Mouse (Mus musculus) intestine, postnatal 0 days (tissue): ENCODE measurements around the gene Cel. TPM values are rescaled to one million over a fixed set of nuclear protein-coding genes. Genes with fewer than 3 reads are reported as not detected.

Experiments used
- ATAC-seq: fragments of 200-750 bp; cut with Nextera tagmentation; 2 replicates; pipeline ENCODE4 v1.8.0; 2017; ENCODE audit warnings: mild to moderate bottlenecking, moderate TSS enrichment, moderate library complexity
- H3K27ac ChIP-seq: fragments of 300-500 bp; sonication (generic); 2 replicates; pipeline ENCODE4 v1.5.1; 2014; ENCODE audit warnings: mild to moderate bottlenecking, low read depth, low read length, moderate library complexity
- H3K27me3 ChIP-seq: fragments of 300-500 bp; sonication (generic); replicated peaks from 2 replicates; pipeline ENCODE4 v1.6.1; 2014; ENCODE audit warnings: low read length, mixed read lengths; ENCODE audit not compliant: control insufficient read depth, insufficient read depth
- H3K36me3 ChIP-seq: fragments of 300-500 bp; sonication (generic); 2 replicates; pipeline ENCODE4 v1.6.1; 2014; ENCODE audit warnings: mild to moderate bottlenecking, moderate library complexity; ENCODE audit not compliant: control insufficient read depth, insufficient read depth
- H3K4me1 ChIP-seq: fragments of 300-500 bp; sonication (generic); replicated peaks from 2 replicates; pipeline ENCODE4 v1.6.1; 2014; ENCODE audit warnings: antibody characterized with exemption, low read length, mixed read lengths; ENCODE audit not compliant: control insufficient read depth, insufficient read depth
- H3K4me2 ChIP-seq: fragments of 300-500 bp; sonication (generic); replicated peaks from 2 replicates; pipeline ENCODE4 v1.6.1; 2014; ENCODE audit warnings: low read depth, mild to moderate bottlenecking, moderate library complexity
- H3K4me3 ChIP-seq: fragments of 300-500 bp; sonication (generic); 2 replicates; pipeline ENCODE4 v1.5.1; 2014; ENCODE audit warnings: low read depth, low read length
- H3K9ac ChIP-seq: fragments of 300-500 bp; sonication (generic); 2 replicates; pipeline ENCODE4 v1.6.1; 2014; ENCODE audit warnings: mild to moderate bottlenecking, low read depth, low read length
- H3K9me3 ChIP-seq: fragments of 300-500 bp; sonication (generic); 2 replicates; pipeline ENCODE4 v1.6.1; 2016; ENCODE audit warnings: mixed run types; ENCODE audit not compliant: control insufficient read depth
- CTCF ChIP-seq: sonication (generic); IDR thresholded peaks from 2 replicates; pipeline ENCODE4 v1.5.1; 2016; ENCODE audit warnings: low read depth, mild to moderate bottlenecking, control low read depth, antibody characterized with exemption, moderate library complexity
- WGBS: fragments of 180-500 bp; shearing (Covaris S2); extraction: QIAGEN DNeasy Blood & Tissue Kit; methylation state at CpG from one replicate; pipeline ENCODE4 v1.1.7; 2014; 5-methylcytosine and 5-hydroxymethylcytosine counted together
- polyA plus RNA-seq: library from polyadenylated mRNA; unstranded; fragments of >200 nt; fragmentation: Nextera tagmentation; extraction: Ambion mirVana; gene quantifications from 2 replicates; pipeline ENCODE4 v1.2.1, GENCODE M21; 2015

Gene Cel
- polyA plus RNA-seq, 1 experiment from 2014 or later = 5.5 TPM

DNA sequence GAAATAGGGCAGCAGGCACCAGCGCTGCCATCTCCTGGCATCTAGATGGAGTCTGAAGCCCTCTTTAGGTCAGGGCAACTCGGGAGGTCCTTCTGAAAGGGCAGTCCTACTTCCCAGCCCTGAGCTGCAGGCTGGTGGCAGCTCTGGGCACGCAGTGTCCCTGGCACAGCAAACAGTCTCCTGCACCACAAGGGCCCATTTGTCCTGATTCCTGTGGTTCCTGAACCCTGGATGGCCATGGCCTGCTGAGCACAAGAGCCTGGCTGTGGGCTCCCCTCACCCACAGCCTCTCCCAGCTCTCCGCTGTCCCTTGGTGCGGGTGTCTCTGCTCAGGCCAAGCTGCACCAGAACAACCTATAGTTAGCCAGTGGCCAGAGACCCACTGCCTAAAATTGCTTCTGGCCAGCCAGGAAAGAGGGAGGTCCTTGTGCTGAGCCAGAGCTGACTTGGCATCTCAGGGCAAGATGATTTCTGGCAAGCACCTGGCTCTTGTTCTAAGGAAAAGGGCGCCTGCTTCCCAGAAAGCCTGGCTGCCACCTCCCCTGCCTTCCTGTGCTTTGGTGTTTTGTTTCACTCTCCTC is 41.5 kb downstream of the Cel start:
- Histone ChIP-seq H3K4me1 (peaks cover 19% of the 10 kb centered on the region), H3K27ac (no peak overlapping the region), H3K4me2 (no peak overlapping the region), H3K9ac (no peak overlapping the region), H3K36me3 (0 out of 2 replicates have a peak, but pooled peaks cover 9% of the 10 kb centered on the region), H3K9me3 (no peaks in the 10 kb centered on the region), H3K27me3 (no peaks in the 10 kb centered on the region), H3K4me3 (no peak overlapping the region)
- no peak for TF ChIP-seq CTCF
- WGBS = 86% methylated on average over 6 of the region's 6 CpGs
- no peak for ATAC-seq

- peaks cover 9% of the 10 kb centered on the region; the same call in 1 of the 2 replicates for H3K4me1 ChIP-seq
- no peaks in the 10 kb centered on the region for H3K27me3 ChIP-seq
- no peak for ATAC-seq
These were observed 42.6 kb downstream of the Cel start for GRCm38 (mm10) chr2:28520581-28520980.

GRCm38 (mm10) chr2:28518231-28518630 is 45.0 kb downstream of the Cel start:
- TF ChIP-seq CTCF = no peak
- H3K4me2 ChIP-seq = no peak overlapping the region
- no peak overlapping the region for H3K4me3 ChIP-seq
- H3K4me1 ChIP-seq = peaks cover 7% of the 10 kb centered on the region
- H3K9me3 ChIP-seq = no peaks in the 10 kb centered on the region
- H3K27ac ChIP-seq = peak overlapping the region; percentile 71; the same call in 1 of the 2 replicates
- H3K27me3 ChIP-seq = no peaks in the 10 kb centered on the region
- ATAC-seq = no peak
- no peak overlapping the region for H3K9ac ChIP-seq
- peaks cover 9% of the 10 kb centered on the region; the same call in 1 of the 2 replicates for H3K36me3 ChIP-seq
- 58% methylated on average over 2 of the region's 2 CpGs for WGBS

More at GRCm38 (mm10) chr2:28520581-28520980, 42.6 kb downstream of the Cel start:
- no peak for TF ChIP-seq CTCF
- Histone ChIP-seq H3K9me3 (no peaks in the 10 kb centered on the region), H3K36me3 (peaks cover 9% of the 10 kb centered on the region; the same call in 1 of the 2 replicates), H3K4me2 (no peak overlapping the region), H3K4me3 (no peak overlapping the region), H3K9ac (no peak overlapping the region), H3K27ac (no peak overlapping the region)
- WGBS = 82% methylated on average over 5 of the region's 5 CpGs

DNA sequence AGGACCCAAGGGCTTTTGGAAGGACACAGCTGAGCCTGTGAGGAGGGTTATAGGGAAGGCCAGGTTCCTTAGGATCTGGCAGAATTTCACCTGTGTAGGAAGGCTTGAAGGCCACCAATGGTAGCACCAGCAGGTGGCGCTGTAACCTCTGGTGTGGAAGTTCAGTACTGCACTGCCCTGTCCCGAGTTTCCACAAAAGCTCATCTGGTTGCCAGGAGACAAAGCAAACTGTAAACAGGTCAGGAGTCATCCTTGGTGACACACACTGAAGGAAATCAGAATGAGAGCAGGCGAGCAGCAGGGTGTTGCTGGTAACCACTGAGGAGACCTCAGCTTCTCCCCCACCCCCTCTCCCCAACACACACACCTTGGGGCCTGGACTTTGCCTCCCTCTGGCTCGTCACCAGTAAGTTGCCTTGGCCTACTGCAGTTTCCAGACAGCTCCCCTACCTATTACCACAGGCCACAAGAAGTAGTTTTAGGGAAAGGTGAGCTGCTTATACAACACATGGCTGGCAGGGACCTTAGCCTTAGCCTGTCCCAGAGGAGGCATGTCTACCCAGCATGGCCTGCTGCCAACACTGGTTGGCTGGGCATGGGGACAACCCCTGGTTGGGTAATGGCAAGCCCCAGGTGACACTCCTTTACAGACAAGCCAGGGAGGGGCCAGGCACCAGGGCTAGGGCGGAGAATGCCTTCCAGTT is 45.8 kb downstream of the Cel start:
- no peaks in the 10 kb centered on the region for H3K27me3 ChIP-seq
- no peaks in the 10 kb centered on the region for H3K9me3 ChIP-seq
- H3K9ac ChIP-seq = no peak overlapping the region
- H3K27ac ChIP-seq = peak overlapping the region; percentile 71
- TF ChIP-seq CTCF = peak; percentile 96
- H3K4me2 ChIP-seq = 0 out of 2 replicates have a peak overlapping the region, but pooled peaks have one; percentile 6
- H3K4me1 ChIP-seq = peaks cover 7% of the 10 kb centered on the region
- WGBS = 25% methylated on average over 5 of the region's 5 CpGs
- H3K4me3 ChIP-seq = no peak overlapping the region
- ATAC-seq = peak; percentile 88
- peaks cover 3% of the 10 kb centered on the region; the same call in 1 of the 2 replicates for H3K36me3 ChIP-seq

GRCm38 (mm10) chr2:28514489-28514888 is 48.7 kb downstream of the Cel start:
- peak; percentile 93 for TF ChIP-seq CTCF
- Histone ChIP-seq H3K9ac (no peak overlapping the region), H3K4me2 (peak overlapping the region; percentile 98), H3K4me3 (peak overlapping the region; percentile 63), H3K27me3 (no peaks in the 10 kb centered on the region), H3K27ac (no peak overlapping the region), H3K36me3 (no peaks in the 10 kb centered on the region; the same call in 1 of the 2 replicates), H3K4me1 (peaks cover 7% of the 10 kb centered on the region), H3K9me3 (no peaks in the 10 kb centered on the region)
- WGBS = 19% methylated on average over 5 of the region's 5 CpGs
- no peak for ATAC-seq
